Mouse (Mus musculus): ENCODE results near the gene Epha7. TPM values are rescaled to one million over a fixed set of nuclear protein-coding genes. Genes with fewer than 3 reads are reported as not detected.

The Epha7 gene
- polyA plus RNA-seq, 2 experiments, result 0.58 to 1.1 TPM

DNA sequence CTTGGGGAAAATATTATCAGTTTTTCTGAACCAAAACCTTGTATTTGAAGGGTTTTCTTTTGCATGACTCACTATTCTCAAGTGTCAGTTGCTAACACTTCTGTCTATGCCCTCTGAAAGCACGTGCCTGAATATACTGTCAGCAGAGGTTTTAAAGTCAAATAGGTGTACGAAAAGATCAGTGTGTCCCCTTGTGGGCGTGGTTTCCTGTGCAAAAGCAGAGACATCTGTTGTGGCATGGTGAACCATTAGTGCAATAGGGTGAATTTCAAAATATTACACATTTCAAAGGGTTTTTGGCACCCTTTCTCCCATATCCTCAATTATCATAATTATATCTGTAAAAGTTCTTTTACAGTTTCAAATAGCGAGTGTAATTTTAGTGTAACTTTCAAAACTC is 120.5 kb downstream of the Epha7 start:
- no peaks in the 10 kb centered on the region for H3K4me1 ChIP-seq (replicated peaks; ENCODE audit: control insufficient read depth in 2 of 2, insufficient read depth in 2 of 2, low read length in 1 of 2)
- 55% methylated on average over 4 of the region's 4 CpGs for WGBS (ENCODE audit: insufficient replicate concordance)
- no peak for TF ChIP-seq CTCF (IDR thresholded peaks at IDR 0.05; ENCODE audit: low read depth)
- no peak for TF ChIP-seq EP300 (IDR thresholded peaks at IDR 0.05; ENCODE audit: low read depth)

DNA sequence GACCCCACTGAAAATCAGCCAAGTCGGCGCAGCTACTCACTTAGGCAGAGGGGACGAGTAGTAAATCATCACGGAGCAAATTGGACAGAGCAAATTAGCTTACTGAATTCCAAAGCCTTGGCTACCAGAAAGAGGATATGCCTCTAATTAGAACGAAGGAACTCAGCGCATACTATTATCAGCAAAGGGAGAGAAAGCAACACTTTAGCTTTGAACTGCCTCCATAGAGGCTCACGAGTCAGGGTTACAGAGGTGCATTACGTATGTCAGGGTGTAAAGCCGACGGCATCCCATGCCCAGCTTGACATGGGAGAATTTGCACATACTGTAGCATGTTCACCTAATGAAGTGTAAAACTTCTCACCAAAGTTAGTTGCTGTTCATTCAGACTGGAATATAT is 121.9 kb downstream of the Epha7 start:
- no peaks in the 10 kb centered on the region for H3K4me1 ChIP-seq (replicated peaks; ENCODE audit: control insufficient read depth in 2 of 2, insufficient read depth in 2 of 2, low read length in 1 of 2)
- 80% methylated on average over 10 of the region's 10 CpGs for WGBS (ENCODE audit: insufficient replicate concordance)
- no peaks in the 10 kb centered on the region for H3K36me3 ChIP-seq (replicated peaks; ENCODE audit: control insufficient read depth, insufficient read depth, low read depth)
- no peak for TF ChIP-seq EP300 (IDR thresholded peaks at IDR 0.05; ENCODE audit: low read depth)
- TF ChIP-seq CTCF (IDR thresholded peaks at IDR 0.05; ENCODE audit: low read depth), result no peak
- no peak overlapping the region for H3K4me3 ChIP-seq (ENCODE audit: insufficient read depth in 1 of 2, low read depth in 2 of 2, low read length in 2 of 2)
- no peaks in the 10 kb centered on the region for H3K27me3 ChIP-seq (ENCODE audit: control insufficient read depth, insufficient read depth, low read length)
- H3K9me3 ChIP-seq (ENCODE audit: control insufficient read depth, low read length), result no peaks in the 10 kb centered on the region
- DNase-seq (ENCODE audit: low read depth in 3 of 3, low spot score in 3 of 3) (no peak), ATAC-seq (ENCODE audit: insufficient read depth) (no peak)
- no peak overlapping the region for H3K9ac ChIP-seq (replicated peaks)
- H3K27ac ChIP-seq, result no peak overlapping the region
- H3K4me2 ChIP-seq (ENCODE audit: low read depth), result no peak overlapping the region

More for the DNA sequence above, 120.5 kb downstream of the Epha7 start:
- H3K9me3 ChIP-seq (ENCODE audit: control insufficient read depth, low read length), result no peaks in the 10 kb centered on the region
- no peaks in the 10 kb centered on the region for H3K36me3 ChIP-seq (replicated peaks; ENCODE audit: control insufficient read depth, insufficient read depth, low read depth)
- H3K4me3 ChIP-seq (ENCODE audit: insufficient read depth in 1 of 2, low read depth in 2 of 2, low read length in 2 of 2), result no peak overlapping the region
- ATAC-seq (ENCODE audit: insufficient read depth), result no peak
- no peaks in the 10 kb centered on the region for H3K27me3 ChIP-seq (ENCODE audit: control insufficient read depth, insufficient read depth, low read length)
- H3K27ac ChIP-seq, result no peak overlapping the region
- H3K4me2 ChIP-seq (ENCODE audit: low read depth), result no peak overlapping the region
- no peak overlapping the region for H3K9ac ChIP-seq (replicated peaks)
- no peak for DNase-seq (ENCODE audit: low read depth in 3 of 3, low spot score in 3 of 3)

DNA sequence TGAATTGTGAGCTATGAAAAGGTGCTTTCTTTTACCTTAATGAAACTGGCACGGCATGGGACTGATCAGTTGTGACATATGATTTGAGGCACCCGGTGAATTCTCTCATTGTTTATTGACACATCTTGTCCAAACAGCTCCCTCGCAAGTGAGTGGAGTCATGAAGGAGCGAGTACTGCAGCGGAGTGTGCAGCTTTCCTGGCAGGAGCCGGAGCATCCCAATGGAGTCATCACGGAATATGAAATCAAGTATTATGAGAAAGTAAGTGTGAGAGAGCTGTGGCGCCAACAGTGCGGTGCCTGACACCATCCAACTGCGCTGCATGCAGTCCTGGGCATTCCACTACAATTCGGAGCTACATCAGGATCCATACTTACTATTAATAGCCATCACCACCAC is 122.6 kb downstream of the Epha7 start:
- WGBS (ENCODE audit: insufficient replicate concordance), result 81% methylated on average over 11 of the region's 11 CpGs
- H3K9ac ChIP-seq (replicated peaks), result no peak overlapping the region

GRCm38 (mm10) chr4:28940710-28941109 is 127.8 kb downstream of the Epha7 start:
- Histone ChIP-seq H3K27me3 (ENCODE audit: control insufficient read depth, insufficient read depth, low read length) (no peaks in the 10 kb centered on the region), H3K9ac (replicated peaks) (no peak overlapping the region), H3K4me1 (replicated peaks; ENCODE audit: control insufficient read depth in 2 of 2, insufficient read depth in 2 of 2, low read length in 1 of 2) (no peaks in the 10 kb centered on the region), H3K4me2 (ENCODE audit: low read depth) (no peak overlapping the region), H3K36me3 (replicated peaks; ENCODE audit: control insufficient read depth, insufficient read depth, low read depth) (no peaks in the 10 kb centered on the region), H3K4me3 (ENCODE audit: insufficient read depth in 1 of 2, low read depth in 2 of 2, low read length in 2 of 2) (no peak overlapping the region), H3K27ac (no peak overlapping the region), H3K9me3 (ENCODE audit: control insufficient read depth, low read length) (no peaks in the 10 kb centered on the region)
- WGBS (ENCODE audit: insufficient replicate concordance), result 84% methylated on average over 2 of the region's 2 CpGs
- ATAC-seq (ENCODE audit: insufficient read depth) (no peak), DNase-seq (ENCODE audit: low read depth in 3 of 3, low spot score in 3 of 3) (no peak)
- TF ChIP-seq CTCF (IDR thresholded peaks at IDR 0.05; ENCODE audit: low read depth) (no peak), EP300 (IDR thresholded peaks at IDR 0.05; ENCODE audit: low read depth) (no peak)

More for the DNA sequence above, 122.6 kb downstream of the Epha7 start:
- no peak for DNase-seq (ENCODE audit: low read depth in 3 of 3, low spot score in 3 of 3)
- H3K4me3 ChIP-seq (ENCODE audit: insufficient read depth in 1 of 2, low read depth in 2 of 2, low read length in 2 of 2), result no peak overlapping the region
- no peak overlapping the region for H3K27ac ChIP-seq
- H3K4me1 ChIP-seq (replicated peaks; ENCODE audit: control insufficient read depth in 2 of 2, insufficient read depth in 2 of 2, low read length in 1 of 2), result no peaks in the 10 kb centered on the region
- no peaks in the 10 kb centered on the region for H3K36me3 ChIP-seq (replicated peaks; ENCODE audit: control insufficient read depth, insufficient read depth, low read depth)
- H3K4me2 ChIP-seq (ENCODE audit: low read depth), result no peak overlapping the region
- no peak for ATAC-seq (ENCODE audit: insufficient read depth)
- no peak for TF ChIP-seq EP300 (IDR thresholded peaks at IDR 0.05; ENCODE audit: low read depth)
- TF ChIP-seq CTCF (IDR thresholded peaks at IDR 0.05; ENCODE audit: low read depth), result no peak
- H3K9me3 ChIP-seq (ENCODE audit: control insufficient read depth, low read length), result no peaks in the 10 kb centered on the region
- H3K27me3 ChIP-seq (ENCODE audit: control insufficient read depth, insufficient read depth, low read length), result no peaks in the 10 kb centered on the region

GRCm38 (mm10) chr4:28944237-28944636 is 131.3 kb downstream of the Epha7 start:
- H3K27me3 ChIP-seq (ENCODE audit: control insufficient read depth, insufficient read depth, low read length), result no peaks in the 10 kb centered on the region
- H3K9me3 ChIP-seq (ENCODE audit: control insufficient read depth, low read length), result no peaks in the 10 kb centered on the region
- ATAC-seq (ENCODE audit: insufficient read depth) (no peak), DNase-seq (ENCODE audit: low read depth in 3 of 3, low spot score in 3 of 3) (peak; percentile 1 to 7 (median 2))
- H3K36me3 ChIP-seq (replicated peaks; ENCODE audit: control insufficient read depth, insufficient read depth, low read depth), result no peaks in the 10 kb centered on the region
- no peaks in the 10 kb centered on the region for H3K4me1 ChIP-seq (replicated peaks; ENCODE audit: control insufficient read depth in 2 of 2, insufficient read depth in 2 of 2, low read length in 1 of 2)
- WGBS (ENCODE audit: insufficient replicate concordance), result 25% methylated on average over 6 of the region's 6 CpGs
- H3K4me2 ChIP-seq (ENCODE audit: low read depth), result no peak overlapping the region
- no peak overlapping the region for H3K9ac ChIP-seq (replicated peaks)
- H3K4me3 ChIP-seq (ENCODE audit: insufficient read depth in 1 of 2, low read depth in 2 of 2, low read length in 2 of 2), result no peak overlapping the region
- H3K27ac ChIP-seq, result no peak overlapping the region
- TF ChIP-seq EP300 (IDR thresholded peaks at IDR 0.05; ENCODE audit: low read depth), result no peak
- no peak for TF ChIP-seq CTCF (IDR thresholded peaks at IDR 0.05; ENCODE audit: low read depth)

Data from liver, embryonic 14.5 days (tissue).